Mouse (Mus musculus): ENCODE data around the gene Ptpn1.

- TF ChIP-seq CTCF (IDR thresholded peaks at IDR 0.05; ENCODE audit: low read depth, low read length) = no peak
- no peak for TF ChIP-seq GATA1 (IDR thresholded peaks at IDR 0.05; ENCODE audit: borderline replicate concordance, low read length)
Observed at GRCm38 (mm10) chr2:167920960-167921495, 10.8 kb upstream of the Ptpn1 start.

All from G1E (cell line).